Mouse (Mus musculus): ENCODE results near the gene Pbld1. TPM values are rescaled to one million over a fixed set of nuclear protein-coding genes. Genes with fewer than 3 reads are reported as not detected.

Gene Pbld1
- polyA plus RNA-seq, 1 experiment from 2014 or later = 0.95 TPM

DNA sequence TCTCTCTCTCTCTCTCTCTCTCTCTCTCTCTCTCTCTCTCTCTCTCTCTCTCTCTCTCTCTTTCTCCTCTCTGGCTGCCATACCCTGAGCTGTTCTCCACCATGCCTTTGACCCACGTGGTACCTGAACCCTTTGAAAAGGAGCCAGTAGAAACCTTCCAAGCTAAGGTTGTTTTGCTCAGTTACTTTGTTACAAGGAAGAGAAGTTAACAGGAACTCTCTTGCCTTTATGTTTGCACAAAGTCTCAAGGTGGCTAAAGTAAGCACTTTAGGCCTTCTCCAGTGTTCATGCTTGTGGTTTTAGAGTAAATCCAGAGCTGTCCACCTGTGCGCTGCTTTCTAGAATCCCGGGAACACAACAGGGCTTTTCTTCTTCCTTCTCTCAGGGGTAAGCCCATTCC, 27.7 kb upstream of the Pbld1 start:
- DNase-seq (ENCODE audit: low spot score) = peak; percentile 89
- 45% methylated on average over 3 of the region's 3 CpGs for WGBS
- TF ChIP-seq EP300 (IDR thresholded peaks at IDR 0.05) = peak; percentile 86
- no peak for TF ChIP-seq CTCF (IDR thresholded peaks at IDR 0.05)
- H3K9me3 ChIP-seq (ENCODE audit: low read length) = no peaks in the 10 kb centered on the region
- H3K4me2 ChIP-seq (replicated peaks; ENCODE audit: low read depth, low read length) = no peak overlapping the region
- peak; percentile 95 for ATAC-seq
- H3K4me3 ChIP-seq (ENCODE audit: low read depth, low read length) = no peak overlapping the region
- no peaks in the 10 kb centered on the region for H3K27me3 ChIP-seq (replicated peaks; ENCODE audit: insufficient read depth, low read length)
- H3K4me1 ChIP-seq (ENCODE audit: insufficient read depth, low read depth, low read length) = no peaks in the 10 kb centered on the region
- H3K27ac ChIP-seq (ENCODE audit: low read length) = peak overlapping the region; percentile 47; the same call in 1 of the 2 replicates
- no peaks in the 10 kb centered on the region for H3K36me3 ChIP-seq (ENCODE audit: insufficient read depth, low read length)
- no peak overlapping the region for H3K9ac ChIP-seq (replicated peaks; ENCODE audit: low read depth)

GRCm38 (mm10) chr10:63032956-63033355, 27.0 kb upstream of the Pbld1 start:
- no peaks in the 10 kb centered on the region for H3K4me1 ChIP-seq (ENCODE audit: insufficient read depth, low read depth, low read length)
- peak overlapping the region; percentile 47 for H3K27ac ChIP-seq (ENCODE audit: low read length)
- no peak overlapping the region for H3K9ac ChIP-seq (replicated peaks; ENCODE audit: low read depth)

GRCm38 (mm10) chr10:63038571-63039320, 21.2 kb upstream of the Pbld1 start:
- H3K27ac ChIP-seq (ENCODE audit: low read length) = no peak overlapping the region
- DNase-seq (ENCODE audit: low spot score) (no peak), ATAC-seq (peak; percentile 28; the same call in 1 of the 2 replicates)
- H3K4me2 ChIP-seq (replicated peaks; ENCODE audit: low read depth, low read length) = no peak overlapping the region
- no peak for TF ChIP-seq CTCF (IDR thresholded peaks at IDR 0.05)
- H3K27me3 ChIP-seq (replicated peaks; ENCODE audit: insufficient read depth, low read length) = no peaks in the 10 kb centered on the region
- H3K9ac ChIP-seq (replicated peaks; ENCODE audit: low read depth) = no peak overlapping the region
- 50% methylated on average over 14 of the region's 14 CpGs for WGBS
- H3K9me3 ChIP-seq (ENCODE audit: low read length) = no peaks in the 10 kb centered on the region
- H3K36me3 ChIP-seq (ENCODE audit: insufficient read depth, low read length) = no peaks in the 10 kb centered on the region
- no peaks in the 10 kb centered on the region for H3K4me1 ChIP-seq (ENCODE audit: insufficient read depth, low read depth, low read length)
- H3K4me3 ChIP-seq (ENCODE audit: low read depth, low read length) = no peak overlapping the region

More at GRCm38 (mm10) chr10:63032956-63033355, 27.0 kb upstream of the Pbld1 start:
- no peak overlapping the region for H3K4me3 ChIP-seq (ENCODE audit: low read depth, low read length)
- no peak overlapping the region for H3K4me2 ChIP-seq (replicated peaks; ENCODE audit: low read depth, low read length)
- no peak for ATAC-seq
- TF ChIP-seq CTCF (IDR thresholded peaks at IDR 0.05) (no peak), EP300 (IDR thresholded peaks at IDR 0.05) (no peak)
- no peak for DNase-seq (ENCODE audit: low spot score)
- no peaks in the 10 kb centered on the region for H3K27me3 ChIP-seq (replicated peaks; ENCODE audit: insufficient read depth, low read length)
- no peaks in the 10 kb centered on the region for H3K9me3 ChIP-seq (ENCODE audit: low read length)
- 63% methylated on average over 3 of the region's 3 CpGs for WGBS
- no peaks in the 10 kb centered on the region for H3K36me3 ChIP-seq (ENCODE audit: insufficient read depth, low read length)

- Histone ChIP-seq H3K4me2 (replicated peaks; ENCODE audit: low read depth, low read length) (no peak overlapping the region), H3K36me3 (ENCODE audit: insufficient read depth, low read length) (no peaks in the 10 kb centered on the region), H3K9ac (replicated peaks; ENCODE audit: low read depth) (no peak overlapping the region), H3K27ac (ENCODE audit: low read length) (no peak overlapping the region), H3K4me3 (ENCODE audit: low read depth, low read length) (no peak overlapping the region), H3K27me3 (replicated peaks; ENCODE audit: insufficient read depth, low read length) (no peaks in the 10 kb centered on the region), H3K4me1 (ENCODE audit: insufficient read depth, low read depth, low read length) (no peaks in the 10 kb centered on the region), H3K9me3 (ENCODE audit: low read length) (no peaks in the 10 kb centered on the region)
- TF ChIP-seq CTCF (IDR thresholded peaks at IDR 0.05) (no peak), EP300 (IDR thresholded peaks at IDR 0.05) (no peak)
- ATAC-seq (no peak), DNase-seq (ENCODE audit: low spot score) (no peak)
- 74% methylated on average over 5 of the region's 5 CpGs for WGBS
Observed at GRCm38 (mm10) chr10:63039867-63040628, 19.9 kb upstream of the Pbld1 start.

- Histone ChIP-seq H3K4me3 (ENCODE audit: low read depth, low read length) (no peak overlapping the region), H3K27me3 (replicated peaks; ENCODE audit: insufficient read depth, low read length) (no peaks in the 10 kb centered on the region), H3K9me3 (ENCODE audit: low read length) (no peaks in the 10 kb centered on the region), H3K4me2 (replicated peaks; ENCODE audit: low read depth, low read length) (no peak overlapping the region), H3K27ac (ENCODE audit: low read length) (no peak overlapping the region), H3K9ac (replicated peaks; ENCODE audit: low read depth) (no peak overlapping the region), H3K4me1 (ENCODE audit: insufficient read depth, low read depth, low read length) (no peaks in the 10 kb centered on the region), H3K36me3 (ENCODE audit: insufficient read depth, low read length) (no peaks in the 10 kb centered on the region)
- ATAC-seq (no peak), DNase-seq (ENCODE audit: low spot score) (no peak)
- WGBS = 50% methylated on average over 3 of the region's 3 CpGs
- TF ChIP-seq EP300 (IDR thresholded peaks at IDR 0.05) = no peak
- TF ChIP-seq CTCF (IDR thresholded peaks at IDR 0.05) = peak; percentile 41
Observed at GRCm38 (mm10) chr10:63043154-63043553, 16.8 kb upstream of the Pbld1 start.

GRCm38 (mm10) chr10:63047751-63048150, 12.2 kb upstream of the Pbld1 start:
- H3K4me1 ChIP-seq (ENCODE audit: insufficient read depth, low read depth, low read length) = no peaks in the 10 kb centered on the region
- H3K36me3 ChIP-seq (ENCODE audit: insufficient read depth, low read length) = no peaks in the 10 kb centered on the region
- ATAC-seq (no peak), DNase-seq (ENCODE audit: low spot score) (no peak)
- TF ChIP-seq CTCF (IDR thresholded peaks at IDR 0.05) (no peak), EP300 (IDR thresholded peaks at IDR 0.05) (no peak)
- H3K4me2 ChIP-seq (replicated peaks; ENCODE audit: low read depth, low read length) = no peak overlapping the region
- H3K9me3 ChIP-seq (ENCODE audit: low read length) = no peaks in the 10 kb centered on the region
- WGBS = 86% methylated on average over 8 of the region's 8 CpGs
- no peaks in the 10 kb centered on the region for H3K27me3 ChIP-seq (replicated peaks; ENCODE audit: insufficient read depth, low read length)
- H3K4me3 ChIP-seq (ENCODE audit: low read depth, low read length) = no peak overlapping the region
- no peak overlapping the region for H3K9ac ChIP-seq (replicated peaks; ENCODE audit: low read depth)
- no peak overlapping the region for H3K27ac ChIP-seq (ENCODE audit: low read length)

All from lung, postnatal 0 days (tissue).